Mouse (Mus musculus) NIH3T3 (cell line): ENCODE results near the gene Irf2bp1.
A peak's percentile ranks its signal among the peaks of the same experiment; 100 is the strongest.

ENCODE experiments used
- DNase-seq: peaks from one replicate; pipeline ENCODE4 v3.0.0-alpha.2; 2012; ENCODE audit warnings: low read depth

The Irf2bp1 gene

DNA sequence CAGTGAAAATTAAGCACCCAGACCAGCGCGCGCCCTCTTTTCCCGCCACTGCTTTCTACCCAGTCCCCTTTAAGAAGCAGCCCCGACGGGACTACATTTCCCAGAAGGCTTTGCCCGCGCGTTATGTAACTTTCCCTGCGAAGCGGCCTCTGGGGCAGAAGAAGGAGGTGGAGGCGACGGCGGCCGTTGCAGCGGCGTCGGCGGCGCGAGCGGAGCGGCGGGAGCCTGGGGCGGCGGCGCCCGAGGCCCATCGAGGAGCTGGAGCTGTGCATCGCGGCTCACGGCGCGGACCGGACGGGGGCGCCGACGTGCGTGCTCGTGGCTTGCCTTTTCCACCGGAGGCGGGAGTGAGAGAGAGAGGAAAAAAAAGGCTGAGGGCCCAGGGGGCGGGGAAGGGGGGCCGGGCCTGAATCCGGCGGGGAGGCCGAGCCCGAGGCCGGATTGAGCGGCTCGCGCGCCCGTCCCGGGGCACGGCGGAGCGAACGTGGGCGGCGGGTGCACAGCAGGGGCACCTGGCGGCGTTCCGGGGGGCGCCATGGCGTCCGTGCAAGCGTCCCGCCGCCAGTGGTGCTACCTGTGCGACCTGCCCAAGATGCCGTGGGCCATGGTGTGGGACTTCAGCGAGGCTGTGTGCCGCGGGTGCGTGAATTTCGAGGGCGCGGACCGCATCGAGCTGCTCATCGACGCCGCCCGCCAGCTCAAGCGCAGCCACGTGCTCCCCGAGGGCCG is at the start of gene Irf2bp1:
TSS of gene Irf2bp1 (plus strand) at position 143 of the 729 bp plus-strand sequence.
- DNase-seq: peak; percentile 95

DNA sequence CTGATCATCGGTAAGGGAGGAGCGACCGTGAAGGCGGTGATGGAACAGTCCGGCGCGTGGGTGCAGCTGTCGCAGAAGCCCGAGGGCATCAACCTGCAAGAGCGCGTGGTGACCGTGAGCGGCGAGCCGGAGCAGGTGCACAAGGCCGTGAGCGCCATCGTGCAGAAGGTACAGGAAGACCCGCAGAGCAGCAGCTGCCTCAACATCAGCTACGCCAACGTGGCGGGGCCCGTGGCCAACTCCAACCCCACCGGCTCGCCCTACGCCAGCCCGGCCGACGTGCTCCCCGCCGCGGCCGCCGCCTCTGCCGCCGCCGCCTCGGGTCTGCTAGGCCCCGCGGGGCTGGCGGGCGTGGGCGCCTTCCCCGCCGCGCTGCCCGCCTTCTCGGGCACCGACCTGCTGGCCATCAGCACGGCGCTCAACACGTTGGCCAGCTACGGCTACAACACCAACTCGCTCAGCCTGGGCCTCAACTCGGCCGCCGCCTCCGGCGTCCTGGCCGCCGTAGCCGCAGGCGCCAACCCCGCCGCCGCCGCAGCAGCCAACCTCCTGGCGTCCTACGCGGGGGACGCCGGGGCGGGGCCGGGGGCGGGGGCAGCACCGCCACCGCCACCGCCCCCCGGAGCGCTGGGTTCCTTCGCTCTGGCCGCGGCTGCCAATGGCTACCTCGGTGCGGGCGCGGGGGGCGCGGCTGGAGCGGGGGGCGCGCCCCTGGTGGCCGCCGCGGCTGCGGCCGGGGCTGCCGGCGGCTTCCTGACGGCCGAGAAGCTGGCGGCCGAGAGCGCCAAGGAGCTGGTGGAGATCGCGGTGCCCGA is 46.1 kb upstream of the Irf2bp1 start:
- DNase-seq: peak; percentile 88

DNA sequence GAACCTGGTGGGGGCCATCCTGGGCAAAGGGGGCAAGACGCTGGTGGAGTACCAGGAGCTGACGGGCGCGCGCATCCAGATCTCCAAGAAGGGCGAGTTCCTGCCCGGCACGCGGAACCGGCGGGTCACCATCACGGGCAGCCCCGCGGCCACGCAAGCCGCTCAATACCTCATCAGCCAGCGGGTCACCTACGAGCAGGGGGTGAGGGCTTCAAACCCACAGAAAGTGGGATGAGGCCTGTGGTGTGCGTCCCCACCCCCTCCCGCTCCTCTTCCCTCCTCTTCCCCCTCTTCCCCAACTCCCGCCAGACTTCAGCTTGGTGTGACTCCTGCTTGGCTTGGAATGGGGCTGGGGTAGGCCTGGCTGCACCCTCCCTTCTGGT is 45.5 kb upstream of the Irf2bp1 start:
- no peak for DNase-seq

DNA sequence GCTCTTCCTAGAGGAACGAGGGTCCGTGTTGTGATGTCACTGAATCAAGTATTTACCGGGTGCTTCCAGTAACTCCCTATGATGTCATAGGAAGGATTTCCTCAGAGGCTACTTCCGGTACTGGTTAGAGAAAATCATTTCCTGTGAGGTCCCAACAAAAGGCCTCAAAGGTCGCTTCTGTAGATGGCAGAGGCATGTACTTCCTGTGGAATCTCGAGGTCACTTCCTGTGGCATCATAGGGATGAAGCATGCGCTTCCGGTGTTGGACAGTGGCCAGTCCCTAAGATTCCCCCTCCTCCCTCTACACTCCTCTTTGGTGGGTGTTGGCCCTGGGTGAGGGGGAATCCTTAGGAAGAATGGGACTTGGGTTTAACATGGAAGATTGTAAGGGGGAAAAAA is 44.4 kb upstream of the Irf2bp1 start:
- DNase-seq: peak; percentile 25

DNA sequence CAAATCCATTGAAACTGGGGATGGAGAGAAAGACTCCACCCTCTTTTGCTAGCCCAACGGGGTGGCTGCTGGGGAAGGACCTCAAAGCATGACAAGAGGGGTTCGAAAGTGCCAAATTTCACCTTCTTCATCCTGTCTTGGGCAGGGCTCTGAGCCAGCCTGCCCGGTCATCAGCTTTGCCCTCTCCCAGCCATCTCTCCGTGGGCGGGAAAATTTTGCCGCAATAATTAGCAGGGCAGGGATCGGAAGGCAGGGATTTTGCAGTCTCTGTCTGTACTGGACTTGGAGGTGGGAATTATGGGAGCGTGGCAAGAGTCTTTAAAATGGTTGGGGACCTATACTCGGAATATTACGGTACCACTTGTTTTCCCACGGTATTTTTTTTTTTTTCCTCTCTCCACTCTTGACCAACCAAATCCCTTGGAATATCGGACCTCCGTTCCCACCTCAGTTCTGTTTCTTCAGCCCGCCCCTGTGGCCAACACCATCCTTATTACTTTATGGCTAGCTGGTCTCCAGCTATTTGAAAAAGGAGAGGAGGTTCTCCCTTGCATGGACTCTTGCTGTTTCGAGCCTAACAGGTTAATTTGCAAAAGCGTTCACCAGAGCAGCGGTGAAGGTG is 41.6 kb upstream of the Irf2bp1 start:
- peak; percentile 30 for DNase-seq

DNA sequence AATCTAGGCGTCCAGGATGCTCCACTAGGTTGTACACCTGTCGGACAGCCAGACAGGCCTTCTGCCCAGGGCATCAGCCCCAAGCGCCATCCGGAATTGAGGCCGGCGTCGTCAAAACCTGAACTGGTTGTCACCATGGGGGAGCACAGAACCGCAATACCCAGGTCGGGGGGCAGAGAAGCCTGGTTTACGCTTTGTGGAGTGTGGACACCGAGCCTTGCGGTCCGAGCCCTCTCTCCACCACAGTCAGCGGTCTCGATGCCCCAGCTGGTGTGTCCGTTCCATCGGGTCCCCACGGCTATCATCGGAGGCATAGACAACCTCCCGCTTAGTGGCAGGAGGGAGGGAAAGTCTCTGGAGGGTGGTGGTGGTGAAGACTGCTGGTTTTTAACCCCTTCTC is 41.0 kb upstream of the Irf2bp1 start:
- DNase-seq: no peak

DNA sequence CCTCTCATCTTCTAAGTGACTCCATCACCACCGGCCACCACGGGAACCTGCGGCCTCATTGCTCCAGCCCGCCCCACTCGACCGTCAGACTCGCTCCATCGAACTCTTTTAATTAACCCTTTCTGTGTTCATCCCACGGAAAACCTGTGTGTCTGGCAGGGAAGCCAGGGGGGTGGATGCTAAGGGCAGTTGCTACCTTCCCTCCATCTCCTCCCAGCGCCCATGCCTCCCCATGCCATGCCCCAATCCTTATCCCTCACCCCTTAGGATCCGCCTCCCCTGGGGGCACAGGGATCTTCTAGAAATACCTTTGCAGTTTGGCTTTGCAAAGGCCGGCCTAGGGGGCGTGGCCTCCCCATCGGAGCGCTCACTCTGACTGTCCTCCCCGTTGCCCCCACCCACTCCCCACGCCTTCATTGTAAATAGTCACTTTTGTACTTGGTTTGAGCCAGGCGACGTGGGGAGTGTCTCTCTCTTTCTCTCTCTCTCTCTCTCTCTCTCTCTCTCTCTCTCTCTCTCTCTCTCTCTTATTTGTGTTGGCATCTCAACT is 40.5 kb upstream of the Irf2bp1 start:
- DNase-seq: no peak

DNA sequence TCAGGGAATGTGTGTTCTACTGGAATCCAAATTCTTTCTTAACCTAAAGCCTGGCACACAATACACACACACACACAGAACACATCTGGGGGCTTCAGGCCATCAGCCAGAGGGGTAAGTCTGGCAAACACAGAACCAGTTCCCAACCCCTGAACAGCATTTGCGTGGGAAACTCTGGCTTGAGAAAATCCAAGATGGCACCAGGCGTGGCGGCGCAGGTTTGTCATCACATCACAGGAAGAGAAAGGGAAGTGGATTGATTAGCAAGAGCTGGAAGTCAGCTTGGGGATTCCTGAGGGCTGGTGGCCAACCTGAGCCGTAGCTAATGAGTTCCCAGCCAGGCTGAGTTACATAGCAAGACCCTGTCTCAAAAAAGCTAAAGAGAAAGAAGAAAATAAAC is 38.5 kb upstream of the Irf2bp1 start:
- no peak for DNase-seq

DNA sequence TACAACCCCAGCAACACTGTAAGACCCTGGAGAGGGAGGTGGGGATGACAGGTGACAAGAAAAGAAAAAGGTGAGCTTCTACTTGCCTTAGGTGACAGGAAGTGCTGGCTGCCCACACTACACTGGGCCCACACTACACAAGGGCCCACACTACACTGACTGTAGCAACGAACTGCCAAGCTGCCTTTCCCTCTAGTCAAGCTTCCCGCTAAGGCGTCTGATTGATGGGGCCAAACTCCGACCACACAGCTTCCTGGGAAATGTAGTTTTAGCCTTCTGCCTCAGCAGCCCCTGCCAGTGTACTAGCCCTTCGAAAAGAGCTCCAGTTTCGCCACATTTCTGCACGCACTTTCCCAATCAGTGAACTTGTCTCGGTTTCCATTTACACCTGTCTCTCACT is 36.2 kb upstream of the Irf2bp1 start:
- DNase-seq: peak; percentile 56

DNA sequence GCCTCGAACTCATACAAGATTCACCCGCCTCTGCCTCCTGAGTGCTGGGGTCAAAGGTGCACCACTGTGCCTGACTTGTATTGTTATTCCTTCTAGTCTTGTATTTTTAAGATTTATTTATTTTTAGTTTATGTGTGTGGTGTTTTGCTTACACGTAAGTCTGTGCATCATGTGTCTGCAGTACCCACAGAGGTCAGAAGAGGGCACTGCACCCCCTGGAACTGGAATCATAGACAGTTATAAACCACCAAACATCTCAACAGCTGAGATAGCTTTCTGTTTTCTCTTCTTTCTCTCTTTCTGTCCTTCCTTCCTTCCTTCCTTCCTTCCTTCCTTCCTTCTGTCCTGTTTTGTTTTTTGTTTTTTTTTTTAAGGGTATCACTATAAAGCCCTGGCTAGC is 32.9 kb upstream of the Irf2bp1 start:
- DNase-seq: peak; percentile 28

DNA sequence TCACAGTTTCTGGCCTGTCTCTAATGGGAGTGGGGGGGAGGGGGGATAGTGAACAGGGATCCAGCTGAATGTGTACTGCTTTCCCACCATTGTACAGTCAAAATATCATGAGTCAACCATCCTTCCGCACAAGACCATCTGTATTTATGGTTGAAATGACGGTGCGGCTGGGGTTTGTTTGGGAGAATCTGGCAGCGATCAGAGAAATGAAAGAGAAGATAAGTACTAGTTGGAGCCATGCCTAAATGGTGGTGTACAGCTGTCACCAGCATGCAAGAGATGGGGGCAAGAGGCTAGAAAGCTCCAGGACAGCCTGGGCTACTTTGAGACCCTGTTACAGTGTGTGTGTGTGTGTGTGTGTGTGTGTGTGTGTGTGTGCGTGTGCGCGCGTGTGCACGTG is 25.5 kb upstream of the Irf2bp1 start:
- peak; percentile 14 for DNase-seq

DNA sequence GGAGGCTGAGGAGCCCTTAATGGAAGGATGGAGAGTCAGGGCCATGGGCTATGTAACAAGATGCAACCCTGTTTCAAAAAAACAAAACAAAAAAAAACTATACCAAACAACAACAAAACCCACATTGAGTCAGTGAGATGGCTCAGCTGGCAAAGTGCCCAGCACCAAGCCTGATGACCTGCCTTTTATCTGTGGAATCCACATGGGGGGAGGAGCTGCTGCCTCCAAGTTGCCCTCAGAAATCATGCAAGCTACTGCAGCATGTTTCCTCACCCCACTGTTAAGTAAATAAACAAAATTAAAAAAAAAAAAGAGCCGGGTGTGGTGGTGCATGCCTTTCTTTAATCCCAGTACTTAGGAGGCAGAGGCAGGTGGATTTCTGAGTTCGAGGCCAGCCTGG is 17.3 kb upstream of the Irf2bp1 start:
- no peak for DNase-seq

DNA sequence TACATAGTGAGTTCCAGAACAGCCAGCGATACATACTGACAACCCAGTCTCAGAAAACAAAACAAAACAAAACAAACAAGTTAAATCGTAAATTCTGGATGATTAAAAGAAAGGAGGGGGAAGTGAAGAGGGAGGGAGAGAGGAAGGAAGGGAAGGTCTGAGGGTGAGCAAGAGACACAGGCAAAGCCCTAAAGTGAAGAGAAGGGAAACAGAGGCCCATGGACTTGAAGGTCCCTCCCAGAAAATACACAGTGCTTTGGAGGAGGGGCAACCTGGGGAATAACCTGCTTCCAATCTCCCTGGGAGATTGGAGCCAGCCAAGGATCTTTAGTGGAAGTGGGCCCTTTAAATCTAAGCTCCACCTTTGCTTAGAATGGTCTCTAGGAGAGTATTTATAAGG is 16.7 kb upstream of the Irf2bp1 start, which contains the start of gene Nanos2:
TSS of gene Nanos2 (plus strand) at position 301 of the 400 bp plus-strand sequence.
- no peak for DNase-seq

DNA sequence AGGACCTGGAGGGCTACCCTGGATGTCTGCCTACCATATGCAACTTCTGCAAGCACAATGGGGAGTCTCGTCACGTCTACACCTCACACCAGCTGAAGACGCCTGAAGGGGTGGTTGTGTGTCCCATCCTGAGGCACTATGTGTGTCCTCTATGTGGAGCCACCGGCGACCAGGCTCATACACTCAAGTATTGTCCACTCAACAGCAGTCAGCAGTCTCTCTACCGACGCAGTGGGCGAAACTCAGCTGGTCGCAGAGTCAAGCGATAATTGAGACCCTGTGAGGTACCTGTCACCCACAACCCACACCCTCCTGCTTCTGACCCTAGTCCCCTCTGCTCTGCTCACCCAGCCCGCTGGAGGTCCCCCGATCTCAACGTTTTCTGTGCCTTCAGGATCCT is 16.1 kb upstream of the Irf2bp1 start:
- no peak for DNase-seq

DNA sequence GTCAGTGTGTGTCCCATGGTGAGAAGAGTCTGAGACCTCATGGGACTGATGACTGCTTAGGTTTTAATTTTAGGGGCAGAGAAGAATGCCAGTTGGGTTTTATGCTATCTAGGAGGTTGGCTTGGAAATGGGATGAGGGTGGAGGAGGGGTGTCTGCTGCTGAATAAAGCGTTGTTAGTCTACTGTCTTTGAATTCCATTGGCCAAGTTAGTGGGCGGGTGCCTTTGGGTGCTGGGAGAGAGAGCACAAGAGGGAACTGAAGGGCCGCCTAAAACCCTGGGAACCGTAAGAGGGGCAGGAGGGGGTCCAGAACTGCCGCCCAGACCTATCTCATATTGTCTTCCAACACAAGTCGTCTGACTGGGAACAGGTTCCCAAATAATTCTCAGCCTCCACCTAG is 15.1 kb upstream of the Irf2bp1 start:
- no peak for DNase-seq

DNA sequence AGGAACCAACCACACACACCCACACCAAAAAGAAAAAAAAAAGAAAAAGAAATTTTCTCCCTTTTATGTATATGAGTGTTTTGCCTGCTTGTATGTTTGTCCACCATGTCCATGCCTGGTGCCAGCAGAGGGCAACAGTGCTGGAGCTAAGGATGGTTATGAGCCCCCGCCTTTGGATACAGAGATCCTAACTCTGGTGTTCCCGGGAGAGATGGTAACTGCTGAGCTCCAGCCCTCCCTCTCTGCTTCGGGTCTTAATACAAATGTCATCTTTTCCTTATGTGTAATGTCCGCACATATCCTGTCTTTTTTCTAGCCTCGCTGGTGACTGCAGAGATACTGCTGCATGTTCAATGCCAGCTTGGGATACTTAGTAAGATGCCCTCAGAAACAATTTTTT is 13.8 kb upstream of the Irf2bp1 start:
- peak; percentile 66 for DNase-seq

DNA sequence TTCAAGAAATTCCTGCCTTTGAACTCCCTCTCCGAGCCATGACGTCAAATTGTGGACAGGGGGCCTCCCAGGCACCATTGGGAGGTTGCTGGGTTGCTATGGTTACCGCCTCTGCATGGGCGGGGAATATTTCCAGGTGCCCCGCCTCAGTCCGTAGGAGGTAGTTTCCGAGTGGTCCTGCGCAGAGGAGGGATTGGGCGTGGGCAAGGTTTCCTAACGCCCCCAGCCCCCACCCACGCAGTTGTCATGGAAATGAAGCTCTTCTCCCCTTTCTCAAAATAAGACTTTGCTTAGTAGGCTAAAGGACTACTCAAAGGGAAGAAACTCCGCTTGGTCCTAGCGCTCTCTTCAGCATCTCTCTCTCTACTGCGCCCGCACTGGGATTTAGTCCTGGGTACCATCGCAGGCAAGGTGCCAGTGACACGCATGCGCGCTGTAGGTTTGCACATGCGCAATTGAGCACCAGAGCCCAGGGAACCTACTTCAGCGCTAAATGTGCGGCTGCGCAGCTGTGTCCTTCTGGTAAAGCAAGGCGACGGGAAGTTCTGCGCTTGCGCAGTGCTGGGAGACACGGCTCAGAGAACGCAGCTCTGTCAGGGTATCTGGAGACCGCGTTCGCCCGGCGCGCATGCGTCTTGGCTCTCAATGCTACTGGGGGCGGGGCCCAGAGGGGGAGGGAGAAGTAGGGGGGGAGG is 13.1 kb upstream of the Irf2bp1 start, which contains the start of gene Mypop:
TSS of gene Mypop (plus strand) at position 645 of the 695 bp plus-strand sequence.
- peak; percentile 100 for DNase-seq

DNA sequence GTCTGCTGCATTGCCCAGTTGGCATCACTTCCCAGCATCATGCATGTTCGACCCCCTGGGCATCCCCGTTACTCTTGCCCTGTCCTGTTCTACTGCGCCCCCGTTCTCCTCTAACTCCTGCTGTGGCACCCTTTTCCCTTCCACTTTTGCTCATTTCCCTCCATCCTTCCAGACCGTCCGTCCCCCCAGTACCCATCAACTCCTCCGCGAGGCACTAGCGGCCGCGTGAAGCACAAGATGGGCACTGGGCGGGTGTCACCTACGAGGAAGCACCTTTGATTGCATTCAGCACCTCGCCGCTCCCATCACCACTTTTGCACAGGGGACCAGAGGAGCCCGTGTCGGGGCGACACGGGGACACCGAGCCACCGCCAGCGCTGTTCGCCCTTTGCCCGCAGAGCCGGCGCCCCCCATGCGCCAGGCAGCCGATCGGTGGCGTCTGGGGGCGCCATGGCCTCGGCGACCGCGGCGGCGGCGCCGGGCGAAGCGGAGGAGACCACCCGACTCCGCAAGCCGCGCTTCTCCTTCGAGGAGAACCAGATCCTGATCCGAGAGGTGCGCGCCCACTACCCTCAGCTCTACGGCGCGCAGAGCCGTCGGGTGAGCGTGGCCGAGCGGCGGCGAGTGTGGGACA is 12.1 kb upstream of the Irf2bp1 start:
- DNase-seq: peak; percentile 49

DNA sequence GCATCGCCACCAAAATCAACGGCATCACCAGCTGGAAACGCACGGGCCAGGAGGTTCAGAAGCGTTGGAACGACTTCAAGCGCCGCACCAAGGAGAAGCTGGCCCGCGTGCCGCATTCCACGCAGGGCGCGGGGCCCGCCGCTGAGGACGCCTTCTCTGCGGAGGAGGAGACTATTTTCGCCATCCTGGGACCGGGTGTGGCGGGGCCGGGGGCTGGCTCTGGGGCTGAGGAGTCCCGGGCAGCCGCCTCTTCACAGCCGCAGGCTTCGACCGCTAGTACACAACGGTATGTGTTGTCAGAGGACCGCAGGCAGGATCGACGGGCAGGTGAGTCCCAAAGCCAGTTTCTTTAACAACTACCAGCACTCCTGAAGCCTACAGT is 11.6 kb upstream of the Irf2bp1 start:
- peak; percentile 32 for DNase-seq

DNA sequence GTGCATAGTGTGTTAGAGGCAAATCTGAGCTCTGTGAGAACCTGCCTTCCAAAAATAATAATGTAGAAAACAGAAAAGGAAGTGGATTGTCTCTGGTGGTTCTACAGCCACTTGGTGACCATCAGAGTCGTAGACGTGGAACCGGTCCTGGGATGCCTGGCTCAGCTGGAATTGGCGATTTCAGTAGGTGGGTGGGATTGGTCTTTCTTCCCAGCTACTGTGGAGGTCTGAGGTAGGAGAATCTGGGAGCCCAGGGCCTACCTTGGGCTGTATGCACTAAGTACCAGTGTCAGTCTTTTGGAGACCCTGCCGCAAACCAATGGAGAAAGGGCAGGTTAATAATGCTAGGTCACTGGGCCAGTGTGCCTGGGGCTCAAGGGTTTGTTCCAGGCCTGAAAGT is 10.8 kb upstream of the Irf2bp1 start:
- DNase-seq: no peak

DNA sequence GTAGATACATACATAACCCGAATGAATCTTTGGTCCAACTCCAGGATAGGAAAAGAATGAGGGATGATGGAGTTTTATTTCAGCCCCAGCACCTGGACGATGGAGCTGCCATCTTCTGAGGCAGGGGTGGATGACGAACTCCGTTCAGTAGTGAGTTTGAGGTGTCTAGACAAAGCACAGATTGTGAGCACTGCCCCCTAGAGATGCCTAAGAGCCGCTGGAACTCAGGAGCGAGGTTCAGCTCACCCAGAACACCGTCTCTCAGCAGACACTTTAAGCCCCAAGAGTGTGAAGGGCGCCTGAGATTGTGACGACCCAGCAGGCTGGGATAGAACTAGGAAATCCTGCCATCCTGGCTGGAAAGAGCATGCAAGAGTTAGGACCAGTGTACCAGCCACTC is 5.0 kb upstream of the Irf2bp1 start:
- DNase-seq: no peak

DNA sequence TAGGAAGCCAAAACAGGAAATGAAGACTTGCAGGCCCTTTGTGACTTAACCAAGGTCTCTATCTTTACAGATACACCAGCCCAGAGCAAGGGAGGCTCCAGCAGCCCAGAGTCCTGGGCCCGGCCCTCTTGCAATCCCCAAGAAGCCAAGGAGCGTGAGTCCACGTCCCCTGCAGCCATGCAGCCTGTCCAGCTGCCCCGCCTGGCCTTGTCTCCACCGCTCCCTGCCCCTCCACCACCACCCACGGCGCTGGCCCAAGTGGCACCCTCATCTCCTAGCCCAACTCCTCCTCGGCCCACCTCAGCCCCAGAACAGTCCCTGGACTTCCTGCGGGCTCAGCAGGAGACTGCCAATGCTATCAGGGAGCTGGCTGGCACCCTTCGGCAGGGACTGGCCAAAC is 3.4 kb upstream of the Irf2bp1 start:
- DNase-seq: no peak
